Mouse (Mus musculus): ENCODE data around the gene Mrrf. TPM values are rescaled to one million over a fixed set of nuclear protein-coding genes. Genes with fewer than 3 reads are reported as not detected.
"Not testable (repeated sequence)": the region's sequence is repeated elsewhere in the genome, so short reads cannot be mapped to it uniquely, and the experiment has no call there.

The Mrrf gene
- polyA plus RNA-seq, 1 experiment from 2014 or later, result 25.5 TPM

DNA sequence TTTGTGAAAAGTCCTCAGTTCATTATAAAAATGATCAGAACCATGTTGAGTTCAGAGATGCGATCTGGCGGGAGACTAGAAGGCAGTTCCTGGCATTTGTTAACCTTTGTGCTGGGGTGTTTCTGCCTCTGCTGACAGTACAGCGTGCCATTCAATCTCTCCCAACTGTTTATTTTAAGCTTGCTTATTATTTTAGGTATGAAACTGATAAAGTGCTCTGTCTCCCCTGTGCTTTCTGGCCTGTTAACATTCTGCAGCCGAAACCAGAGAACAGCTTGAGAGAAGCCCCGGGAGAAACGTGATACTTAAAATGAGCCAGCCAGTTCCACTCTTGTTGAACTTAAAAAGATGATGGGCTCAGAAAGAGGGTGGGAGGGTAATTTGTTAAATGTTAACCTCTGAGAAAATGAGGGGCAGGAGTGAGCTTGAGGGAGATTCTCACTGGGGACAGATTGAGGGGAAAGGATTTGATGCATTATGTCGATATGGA is 12.7 kb downstream of the Mrrf start:
- Histone ChIP-seq H3K36me3 (peaks cover 15% of the 10 kb centered on the region), H3K27ac (replicated peaks) (no peak overlapping the region), H3K4me2 (replicated peaks) (no peak overlapping the region), H3K27me3 (no peaks in the 10 kb centered on the region), H3K4me3 (no peak overlapping the region), H3K4me1 (no peaks in the 10 kb centered on the region), H3K9me3 (no peaks in the 10 kb centered on the region), H3K9ac (replicated peaks) (no peak overlapping the region)
- WGBS, result 85% methylated on average over 7 of the region's 7 CpGs
- ATAC-seq (ENCODE audit: low FRiP score, low read depth), result no peak

DNA sequence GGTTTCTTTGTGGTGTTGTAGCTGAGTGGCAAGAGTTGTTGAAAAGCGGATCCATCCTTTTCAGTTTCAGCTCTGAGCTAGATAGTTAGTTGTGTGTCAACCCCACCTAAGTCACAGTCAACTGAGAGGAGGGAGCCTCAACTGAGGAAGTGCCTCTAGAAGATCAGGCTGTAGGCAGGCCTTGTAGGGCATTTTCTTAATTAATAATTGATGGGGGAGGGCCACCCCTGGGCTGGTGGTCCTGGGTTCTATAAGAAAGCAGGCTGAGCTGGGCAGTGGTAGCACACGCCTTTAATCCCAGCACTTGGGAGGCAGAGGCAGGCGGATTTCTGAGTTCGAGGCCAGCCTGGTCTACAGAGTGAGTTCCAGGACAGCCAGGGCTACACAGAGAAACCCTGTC is 16.2 kb downstream of the Mrrf start:
- not testable (repeated sequence) for H3K27ac ChIP-seq (replicated peaks); H3K27me3 ChIP-seq; H3K4me2 ChIP-seq (replicated peaks); H3K9ac ChIP-seq (replicated peaks); ATAC-seq (ENCODE audit: low FRiP score, low read depth); H3K4me3 ChIP-seq; H3K4me1 ChIP-seq; H3K9me3 ChIP-seq
- peaks cover 37% of the 10 kb centered on the region for H3K36me3 ChIP-seq
- WGBS, result 95% methylated on average over 4 of the region's 4 CpGs

DNA sequence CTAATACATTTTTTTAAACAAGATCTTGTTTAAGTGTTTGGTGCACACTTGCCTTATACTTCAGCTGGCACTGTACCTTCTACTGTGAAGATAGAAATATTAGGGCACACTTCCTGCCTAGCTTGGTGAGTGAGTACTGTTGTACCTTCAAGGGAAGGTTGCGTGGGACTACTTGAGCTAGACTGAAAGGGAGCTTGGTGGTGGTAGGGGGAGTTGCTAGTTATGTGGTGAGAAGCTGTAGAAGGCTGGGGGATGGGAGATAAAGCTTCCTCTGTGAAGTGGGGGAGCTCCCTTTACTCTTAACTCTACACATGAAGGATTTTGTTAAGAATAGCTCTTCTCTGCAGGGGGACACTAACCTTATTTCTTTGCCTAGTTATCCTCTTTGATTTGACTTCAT is 21.3 kb downstream of the Mrrf start:
- Histone ChIP-seq H3K4me2 (replicated peaks) (no peak overlapping the region), H3K9me3 (no peaks in the 10 kb centered on the region), H3K27ac (replicated peaks) (no peak overlapping the region), H3K9ac (replicated peaks) (no peak overlapping the region), H3K36me3 (peaks cover 42% of the 10 kb centered on the region), H3K27me3 (no peaks in the 10 kb centered on the region), H3K4me1 (no peaks in the 10 kb centered on the region), H3K4me3 (no peak overlapping the region)
- ATAC-seq (ENCODE audit: low FRiP score, low read depth), result no peak
- WGBS, result 86% methylated on average over 1 of the region's 1 CpGs

DNA sequence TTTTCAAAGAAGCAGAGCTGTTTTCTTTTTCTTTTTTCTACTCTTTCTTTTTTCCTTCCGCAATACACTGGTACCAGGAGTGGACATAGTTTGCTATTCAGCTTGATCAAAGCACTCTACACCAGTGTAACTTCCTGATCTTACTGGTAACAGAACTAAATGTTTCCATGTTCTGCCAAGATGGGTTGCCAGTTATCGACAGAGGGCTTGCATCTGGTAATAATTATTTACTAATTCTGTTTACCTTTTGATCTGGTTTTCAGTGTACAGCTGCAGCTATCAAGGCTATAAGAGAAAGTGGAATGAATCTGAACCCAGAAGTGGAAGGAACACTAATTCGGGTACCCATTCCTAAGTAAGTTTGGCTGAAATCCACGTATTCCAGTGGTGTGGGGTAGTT is 23.1 kb downstream of the Mrrf start:
- no peak overlapping the region for H3K27ac ChIP-seq (replicated peaks)
- no peaks in the 10 kb centered on the region for H3K27me3 ChIP-seq
- H3K4me2 ChIP-seq (replicated peaks), result no peak overlapping the region
- 89% methylated on average over 4 of the region's 4 CpGs for WGBS
- no peak overlapping the region for H3K4me3 ChIP-seq
- no peak overlapping the region for H3K9ac ChIP-seq (replicated peaks)
- no peaks in the 10 kb centered on the region for H3K9me3 ChIP-seq
- no peak for ATAC-seq (ENCODE audit: low FRiP score, low read depth)
- H3K4me1 ChIP-seq, result no peaks in the 10 kb centered on the region
- peaks cover 36% of the 10 kb centered on the region for H3K36me3 ChIP-seq

DNA sequence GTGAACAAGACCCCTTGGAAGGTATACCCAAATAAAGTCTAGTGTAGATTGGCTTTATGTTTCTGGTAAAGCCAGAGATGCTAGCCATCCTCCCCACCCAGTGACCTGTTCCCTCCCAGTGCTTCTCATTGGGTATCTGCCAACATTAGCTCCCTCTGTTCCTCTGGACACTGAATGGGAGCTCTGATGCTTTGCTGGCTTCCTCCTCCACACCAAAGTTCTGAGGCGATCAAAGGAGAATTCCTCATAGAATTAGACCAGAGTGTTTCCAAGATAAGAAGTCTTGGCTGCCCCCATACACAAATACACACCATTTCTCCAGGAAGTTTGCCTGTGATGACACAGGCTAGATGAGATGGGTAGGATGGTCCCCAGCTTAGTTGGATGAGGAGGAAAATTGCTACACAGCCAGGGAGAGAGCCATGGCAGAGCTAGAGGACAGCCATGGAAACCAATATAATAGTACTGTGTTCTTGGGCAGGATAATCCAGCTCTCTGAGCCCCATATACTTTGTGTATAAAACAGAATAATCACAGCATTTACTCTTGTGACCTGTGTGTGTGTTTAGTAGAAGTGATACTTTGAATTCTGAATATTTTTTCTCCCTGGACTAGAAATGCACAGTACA is 31.9 kb downstream of the Mrrf start:
- ATAC-seq (ENCODE audit: low FRiP score, low read depth), result no peak
- H3K4me3 ChIP-seq, result no peak overlapping the region
- H3K9ac ChIP-seq (replicated peaks), result no peak overlapping the region
- H3K9me3 ChIP-seq, result no peaks in the 10 kb centered on the region
- H3K36me3 ChIP-seq, result 0 out of 2 replicates have a peak, but pooled peaks cover 9% of the 10 kb centered on the region
- no peak overlapping the region for H3K4me2 ChIP-seq (replicated peaks)
- no peak overlapping the region for H3K27ac ChIP-seq (replicated peaks)
- WGBS, result 92% methylated on average over 1 of the region's 1 CpGs
- H3K27me3 ChIP-seq, result no peaks in the 10 kb centered on the region
- peaks cover 8% of the 10 kb centered on the region; the same call in 1 of the 2 replicates for H3K4me1 ChIP-seq

DNA sequence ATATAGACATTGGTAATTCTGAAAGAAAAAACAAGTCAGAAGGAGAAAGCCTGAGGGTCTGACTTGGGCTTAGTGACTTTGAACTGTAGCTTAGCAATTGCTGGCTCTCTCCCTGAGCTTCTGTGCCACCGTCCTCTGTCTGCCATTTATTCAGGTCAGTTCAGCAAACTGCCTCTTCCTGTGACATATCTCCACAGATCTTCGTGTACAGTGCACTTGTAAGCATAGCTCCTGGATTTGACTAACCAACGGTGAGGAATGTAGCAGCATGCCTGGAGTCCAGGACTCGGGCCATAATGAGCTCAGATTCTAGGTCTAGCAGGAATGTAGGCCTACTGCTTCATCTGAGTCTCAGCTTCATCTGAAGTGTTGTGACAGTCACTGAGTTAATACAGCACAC is 33.0 kb downstream of the Mrrf start:
- no peak overlapping the region for H3K9ac ChIP-seq (replicated peaks)
- no peak overlapping the region for H3K27ac ChIP-seq (replicated peaks)
- H3K9me3 ChIP-seq, result no peaks in the 10 kb centered on the region
- 0 out of 2 replicates have a peak, but pooled peaks cover 11% of the 10 kb centered on the region for H3K36me3 ChIP-seq
- no peak overlapping the region for H3K4me2 ChIP-seq (replicated peaks)
- no peaks in the 10 kb centered on the region for H3K27me3 ChIP-seq
- peaks cover 8% of the 10 kb centered on the region; the same call in 1 of the 2 replicates for H3K4me1 ChIP-seq
- whole genome bisulfite sequencing, result 92% methylated on average over 4 of the region's 4 CpGs
- H3K4me3 ChIP-seq, result no peak overlapping the region
- ATAC-seq (ENCODE audit: low FRiP score, low read depth), result no peak

DNA sequence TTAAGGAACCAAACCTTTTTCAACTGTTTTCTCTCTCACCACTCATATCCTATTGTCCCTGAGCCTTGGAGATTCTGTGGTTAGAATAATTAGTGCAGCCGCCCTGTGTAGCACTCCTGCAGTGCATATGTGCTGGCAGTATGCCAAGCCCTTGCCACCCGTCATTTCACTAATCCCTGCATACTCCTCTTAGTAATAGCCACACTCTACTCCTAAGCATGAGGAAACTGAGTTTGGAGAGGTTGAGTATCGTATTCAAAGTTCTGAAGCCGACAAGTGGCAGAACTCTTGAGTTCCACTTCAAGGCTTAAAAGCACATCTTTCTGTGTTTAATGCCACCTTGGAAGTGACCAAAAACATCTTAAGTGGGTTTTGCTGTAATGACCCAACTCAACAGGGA is 35.9 kb downstream of the Mrrf start:
- Histone ChIP-seq H3K4me3 (no peak overlapping the region), H3K9ac (replicated peaks) (no peak overlapping the region), H3K4me2 (replicated peaks) (no peak overlapping the region), H3K9me3 (no peaks in the 10 kb centered on the region), H3K36me3 (peaks cover 5% of the 10 kb centered on the region; the same call in 1 of the 2 replicates), H3K27ac (replicated peaks) (no peak overlapping the region), H3K27me3 (no peaks in the 10 kb centered on the region), H3K4me1 (peaks cover 8% of the 10 kb centered on the region; the same call in 1 of the 2 replicates)
- 58% methylated on average over 4 of the region's 4 CpGs for WGBS
- peak; percentile 34; the same call in 1 of the 2 replicates for ATAC-seq (ENCODE audit: low FRiP score, low read depth)

DNA sequence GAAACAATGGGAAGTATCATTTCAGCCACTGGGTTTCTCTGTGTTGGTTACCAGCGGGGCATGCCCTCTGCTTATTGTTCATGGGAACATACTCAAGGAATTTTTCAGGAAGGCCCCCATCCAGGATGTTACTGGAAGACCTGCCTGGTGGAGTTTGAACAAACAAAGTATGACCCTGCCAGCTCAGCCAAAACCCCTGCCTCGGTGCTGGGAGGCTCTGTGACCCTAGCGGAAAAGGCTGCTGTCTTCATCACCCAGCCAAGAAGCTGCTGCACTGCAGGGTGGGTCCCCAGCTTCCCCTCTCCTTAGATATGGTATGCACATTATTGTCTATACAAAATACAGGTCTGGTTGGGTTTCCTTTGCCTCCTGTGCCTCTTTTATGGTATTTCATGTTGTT is 36.4 kb downstream of the Mrrf start:
- H3K9ac ChIP-seq (replicated peaks), result no peak overlapping the region
- peaks cover 9% of the 10 kb centered on the region; the same call in 1 of the 2 replicates for H3K36me3 ChIP-seq
- H3K27ac ChIP-seq (replicated peaks), result no peak overlapping the region
- peaks cover 8% of the 10 kb centered on the region; the same call in 1 of the 2 replicates for H3K4me1 ChIP-seq
- H3K27me3 ChIP-seq, result no peaks in the 10 kb centered on the region
- no peak for ATAC-seq (ENCODE audit: low FRiP score, low read depth)
- H3K4me2 ChIP-seq (replicated peaks), result no peak overlapping the region
- no peak overlapping the region for H3K4me3 ChIP-seq
- WGBS, result 87% methylated on average over 3 of the region's 3 CpGs
- H3K9me3 ChIP-seq, result no peaks in the 10 kb centered on the region

DNA sequence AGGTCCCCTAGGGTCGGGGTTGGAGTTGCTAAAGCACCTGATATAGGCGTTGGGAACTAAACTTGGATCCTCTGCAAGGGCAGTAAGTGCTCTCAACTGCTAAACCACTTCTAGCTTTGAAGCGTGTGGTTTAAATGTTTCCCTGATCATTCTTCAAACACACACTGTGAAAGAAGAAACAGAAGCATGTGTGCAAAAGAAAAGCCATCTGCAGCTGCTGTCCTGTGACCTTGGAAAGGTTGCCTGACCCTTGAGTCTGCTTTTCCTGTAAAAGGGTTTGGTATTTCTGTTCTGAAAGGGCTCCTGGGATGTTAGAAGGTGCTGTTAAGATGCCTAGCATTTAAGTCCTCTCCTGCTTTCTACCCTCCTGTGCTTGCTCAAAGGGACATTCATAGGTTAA is 43.3 kb downstream of the Mrrf start:
- Histone ChIP-seq H3K9me3 (no peaks in the 10 kb centered on the region), H3K4me1 (no peaks in the 10 kb centered on the region), H3K36me3 (peaks cover 18% of the 10 kb centered on the region), H3K9ac (replicated peaks) (no peak overlapping the region), H3K4me3 (no peak overlapping the region), H3K4me2 (replicated peaks) (no peak overlapping the region), H3K27ac (replicated peaks) (no peak overlapping the region), H3K27me3 (no peaks in the 10 kb centered on the region)
- WGBS, result 76% methylated on average over 3 of the region's 3 CpGs
- ATAC-seq (ENCODE audit: low FRiP score, low read depth), result no peak

DNA sequence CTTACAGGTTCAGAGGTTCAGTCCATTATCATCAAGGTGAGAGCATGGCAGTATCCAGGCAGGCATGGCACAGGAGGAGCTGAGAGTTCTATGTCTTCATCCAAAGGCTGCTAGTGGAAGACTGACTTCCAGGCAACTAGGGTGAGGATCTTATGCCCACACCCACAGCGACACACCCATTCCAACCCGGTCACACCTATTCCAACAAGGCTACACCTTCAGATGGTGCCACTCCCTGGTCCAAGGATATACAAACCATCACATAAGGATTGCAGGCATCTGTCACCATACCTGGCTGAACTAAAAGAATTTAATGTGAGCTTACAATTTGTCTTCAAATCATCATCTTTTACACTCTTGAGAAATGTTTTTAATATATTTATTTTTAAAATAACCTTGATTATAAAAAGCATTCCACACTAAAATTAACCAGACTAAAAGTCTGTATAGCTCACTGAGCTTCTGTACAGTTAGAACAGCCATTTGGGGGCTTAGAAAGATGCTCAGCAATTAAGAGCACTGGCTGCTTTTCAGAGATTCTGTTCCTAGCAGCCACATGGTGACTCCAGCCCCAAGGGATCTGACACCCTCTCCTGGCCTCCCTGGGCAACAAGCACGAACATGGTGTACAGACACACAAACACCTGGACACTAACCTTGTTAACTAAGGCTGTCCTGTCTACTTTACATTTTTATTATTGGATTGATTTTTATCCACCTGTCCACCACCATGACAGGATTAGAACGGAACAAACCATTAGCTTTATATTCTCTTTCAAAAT is 45.6 kb downstream of the Mrrf start:
- peaks cover 18% of the 10 kb centered on the region for H3K36me3 ChIP-seq
- H3K9me3 ChIP-seq; H3K27ac ChIP-seq (replicated peaks); H3K27me3 ChIP-seq; H3K9ac ChIP-seq (replicated peaks); ATAC-seq (ENCODE audit: low FRiP score, low read depth); H3K4me2 ChIP-seq (replicated peaks); H3K4me1 ChIP-seq; H3K4me3 ChIP-seq: not testable (repeated sequence)
- WGBS, result 82% methylated on average over 4 of the region's 4 CpGs

DNA sequence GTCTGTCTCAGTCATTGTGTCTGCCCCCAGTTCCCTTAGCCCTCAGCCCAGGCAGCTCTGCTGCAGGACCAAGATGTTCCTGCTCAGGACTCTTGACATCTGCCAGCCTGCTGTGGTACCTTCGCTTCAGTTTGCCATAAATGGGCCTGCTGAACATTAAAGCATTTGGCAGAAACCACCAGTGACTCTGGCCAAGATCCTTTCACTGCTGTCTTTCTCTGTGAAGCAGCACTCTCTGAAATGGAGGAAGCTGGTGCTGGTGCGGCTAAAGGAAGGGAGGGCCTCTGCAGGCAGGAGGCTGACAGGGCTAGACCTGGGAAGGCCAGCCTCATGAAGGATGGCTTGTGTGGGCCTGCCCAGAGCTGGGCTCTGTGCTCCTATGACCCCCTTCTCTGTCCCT is 47.1 kb downstream of the Mrrf start:
- Histone ChIP-seq H3K27ac (replicated peaks) (no peak overlapping the region), H3K9ac (replicated peaks) (no peak overlapping the region), H3K4me2 (replicated peaks) (no peak overlapping the region), H3K4me3 (no peak overlapping the region), H3K36me3 (peaks cover 7% of the 10 kb centered on the region; the same call in 1 of the 2 replicates), H3K9me3 (no peaks in the 10 kb centered on the region), H3K27me3 (no peaks in the 10 kb centered on the region), H3K4me1 (no peaks in the 10 kb centered on the region)
- ATAC-seq (ENCODE audit: low FRiP score, low read depth), result no peak
- WGBS, result 91% methylated on average over 2 of the region's 2 CpGs

DNA sequence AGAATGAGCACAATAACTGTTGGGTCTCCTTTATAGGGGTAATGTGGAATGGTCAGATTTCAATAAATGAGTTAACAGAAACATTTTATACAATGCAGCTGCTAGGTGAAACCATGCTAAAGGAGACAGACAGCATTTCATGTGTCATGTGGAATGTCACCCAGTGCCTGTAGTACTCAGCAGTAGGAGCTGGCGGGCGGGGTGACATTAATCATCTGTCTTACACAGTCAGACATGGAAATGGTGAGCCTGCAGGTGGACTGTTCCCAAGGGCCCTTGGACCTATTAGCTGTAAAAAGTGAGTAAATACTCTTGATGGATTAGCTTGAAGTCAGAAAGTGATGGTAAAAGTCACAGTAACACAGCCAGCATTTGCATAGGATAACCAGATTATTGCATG is 48.0 kb downstream of the Mrrf start:
- WGBS, result 100% methylated on average over 2 of the region's 2 CpGs
- H3K27ac ChIP-seq (replicated peaks), result no peak overlapping the region
- H3K27me3 ChIP-seq, result no peaks in the 10 kb centered on the region
- H3K4me3 ChIP-seq, result no peak overlapping the region
- no peaks in the 10 kb centered on the region for H3K9me3 ChIP-seq
- no peak overlapping the region for H3K9ac ChIP-seq (replicated peaks)
- no peak for ATAC-seq (ENCODE audit: low FRiP score, low read depth)
- H3K4me2 ChIP-seq (replicated peaks), result no peak overlapping the region
- H3K36me3 ChIP-seq, result 0 out of 2 replicates have a peak, but pooled peaks cover 6% of the 10 kb centered on the region
- no peaks in the 10 kb centered on the region for H3K4me1 ChIP-seq

Data from midbrain, embryonic 12.5 days (tissue).